Mouse (Mus musculus) stomach, embryonic 16.5 days (tissue): ENCODE measurements at regions not wholly inside any gene's neighbourhood (a gene's known extent, or its start where the extent isn't known, plus 50 kb on each side); places are given as distances from the start of the nearest gene placed in this dataset.

Experiments used
- ATAC-seq: fragments of 200-750 bp; cut with Nextera tagmentation; 2 replicates; pipeline ENCODE4 v1.8.0; 2017; ENCODE audit warnings: moderate number of reproducible peaks, moderate TSS enrichment; ENCODE audit not compliant: insufficient read depth, low FRiP score
- H3K27ac ChIP-seq: fragments of 300-500 bp; sonication (generic); 2 replicates; pipeline ENCODE4 v1.5.1; 2014; ENCODE audit warnings: low read length
- H3K27me3 ChIP-seq: fragments of 300-500 bp; sonication (generic); 2 replicates; pipeline ENCODE4 v1.6.1; 2014; ENCODE audit warnings: low read length, control low read depth, mixed read lengths; ENCODE audit not compliant: control insufficient read depth, insufficient read depth
- H3K36me3 ChIP-seq: fragments of 300-500 bp; sonication (generic); 2 replicates; pipeline ENCODE4 v1.6.1; 2014; ENCODE audit warnings: low read length; ENCODE audit not compliant: control insufficient read depth, insufficient read depth
- H3K4me1 ChIP-seq: fragments of 300-500 bp; sonication (generic); 2 replicates; pipeline ENCODE4 v1.6.1; 2014; ENCODE audit warnings: low read length, control low read depth, mixed read lengths; ENCODE audit not compliant: control insufficient read depth, insufficient read depth
- H3K4me2 ChIP-seq: fragments of 300-500 bp; sonication (generic); 2 replicates; pipeline ENCODE4 v1.6.1; 2014; ENCODE audit warnings: low read depth, low read length, mixed read lengths
- H3K4me3 ChIP-seq: fragments of 300-500 bp; sonication (generic); replicated peaks from 2 replicates; pipeline ENCODE4 v1.5.1; 2014; ENCODE audit warnings: mild to moderate bottlenecking, low read length
- H3K9ac ChIP-seq: fragments of 300-500 bp; sonication (generic); 2 replicates; pipeline ENCODE4 v1.6.1; 2014; ENCODE audit warnings: low read length
- H3K9me3 ChIP-seq: fragments of 300-500 bp; sonication (generic); replicated peaks from 2 replicates; pipeline ENCODE4 v1.6.1; 2016; ENCODE audit warnings: low read length, control low read depth; ENCODE audit not compliant: control insufficient read depth
- WGBS: fragments of 180-500 bp; shearing (Covaris S2); extraction: QIAGEN DNeasy Blood & Tissue Kit; methylation state at CpG from one replicate; pipeline ENCODE4 v1.1.7; 2014; 5-methylcytosine and 5-hydroxymethylcytosine counted together

- no peaks in the 10 kb centered on the region for H3K4me1 ChIP-seq
- no peaks in the 10 kb centered on the region for H3K36me3 ChIP-seq
- H3K4me3 ChIP-seq: no peak overlapping the region
- no peaks in the 10 kb centered on the region for H3K27me3 ChIP-seq
- WGBS: 63% methylated on average over 4 of the region's 4 CpGs
- H3K9me3 ChIP-seq: no peaks in the 10 kb centered on the region
- H3K9ac ChIP-seq: no peak overlapping the region
- no peak for ATAC-seq
- no peak overlapping the region for H3K4me2 ChIP-seq
- no peak overlapping the region for H3K27ac ChIP-seq
These were observed 69.6 kb upstream of the Rps6ka3 start for GRCm38 (mm10) chrX:159140554-159140953.

- WGBS: 86% methylated on average over 4 of the region's 4 CpGs
These were observed 66.8 kb upstream of the Rps6ka3 start for GRCm38 (mm10) chrX:159143278-159143677.

GRCm38 (mm10) chrX:159144674-159145073 lies 65.4 kb upstream of the Rps6ka3 start:
- WGBS: 70% methylated on average over 3 of the region's 3 CpGs
- Histone ChIP-seq H3K36me3 (no peaks in the 10 kb centered on the region), H3K4me3 (no peak overlapping the region), H3K4me1 (no peaks in the 10 kb centered on the region), H3K9ac (no peak overlapping the region), H3K27me3 (no peaks in the 10 kb centered on the region), H3K27ac (no peak overlapping the region), H3K4me2 (no peak overlapping the region), H3K9me3 (no peaks in the 10 kb centered on the region)
- no peak for ATAC-seq

More at GRCm38 (mm10) chrX:159143278-159143677, 66.8 kb upstream of the Rps6ka3 start:
- no peak overlapping the region for H3K9ac ChIP-seq
- no peaks in the 10 kb centered on the region for H3K4me1 ChIP-seq
- H3K4me3 ChIP-seq: no peak overlapping the region
- no peak overlapping the region for H3K4me2 ChIP-seq
- H3K27me3 ChIP-seq: no peaks in the 10 kb centered on the region
- H3K36me3 ChIP-seq: no peaks in the 10 kb centered on the region
- H3K9me3 ChIP-seq: no peaks in the 10 kb centered on the region
- no peak for ATAC-seq
- H3K27ac ChIP-seq: no peak overlapping the region

- no peaks in the 10 kb centered on the region for H3K4me1 ChIP-seq
- H3K27ac ChIP-seq: peak overlapping the region; percentile 32; the same call in 1 of the 2 replicates
- H3K4me2 ChIP-seq: no peak overlapping the region
- H3K36me3 ChIP-seq: no peaks in the 10 kb centered on the region
- no peaks in the 10 kb centered on the region for H3K27me3 ChIP-seq
- H3K9ac ChIP-seq: no peak overlapping the region
- no peak overlapping the region for H3K4me3 ChIP-seq
- WGBS: 42% methylated on average over 4 of the region's 4 CpGs
- no peaks in the 10 kb centered on the region for H3K9me3 ChIP-seq
- ATAC-seq: no peak; the same call in 1 of the 2 replicates
These were observed 64.9 kb upstream of the Rps6ka3 start for GRCm38 (mm10) chrX:159145212-159145611.

GRCm38 (mm10) chrX:159155786-159156185 lies 54.3 kb upstream of the Rps6ka3 start:
- Histone ChIP-seq H3K9me3 (no peaks in the 10 kb centered on the region), H3K27ac (no peak overlapping the region), H3K4me1 (no peaks in the 10 kb centered on the region), H3K4me3 (no peak overlapping the region), H3K4me2 (no peak overlapping the region), H3K9ac (no peak overlapping the region), H3K27me3 (no peaks in the 10 kb centered on the region), H3K36me3 (no peaks in the 10 kb centered on the region)
- no peak for ATAC-seq
- WGBS: 61% methylated on average over 5 of the region's 5 CpGs

GRCm38 (mm10) chrX:159156976-159157375 lies 53.1 kb upstream of the Rps6ka3 start:
- no peak overlapping the region for H3K9ac ChIP-seq
- H3K27me3 ChIP-seq: no peaks in the 10 kb centered on the region
- no peak overlapping the region for H3K4me3 ChIP-seq
- no peaks in the 10 kb centered on the region for H3K9me3 ChIP-seq
- H3K36me3 ChIP-seq: no peaks in the 10 kb centered on the region
- no peaks in the 10 kb centered on the region for H3K4me1 ChIP-seq
- no peak overlapping the region for H3K4me2 ChIP-seq
- 56% methylated on average over 4 of the region's 4 CpGs for WGBS
- H3K27ac ChIP-seq: no peak overlapping the region
- no peak for ATAC-seq

GRCm38 (mm10) chrX:159159727-159160126 lies 50.4 kb upstream of the Rps6ka3 start:
- WGBS: 85% methylated on average over 2 of the region's 2 CpGs
- Histone ChIP-seq H3K27me3 (no peaks in the 10 kb centered on the region), H3K36me3 (no peaks in the 10 kb centered on the region), H3K27ac (no peak overlapping the region), H3K9me3 (no peaks in the 10 kb centered on the region), H3K4me2 (no peak overlapping the region), H3K9ac (no peak overlapping the region), H3K4me3 (no peak overlapping the region), H3K4me1 (no peaks in the 10 kb centered on the region)
- ATAC-seq: no peak
